Mouse (Mus musculus) left cerebral cortex, postnatal 36 days (tissue): Measurements from ENCODE around the gene Etv5. TPM values are rescaled to one million over a fixed set of nuclear protein-coding genes. Genes with fewer than 3 reads are reported as not detected.
A peak's percentile ranks its signal among the peaks of the same experiment; 100 is the strongest.
"Not testable (repeated sequence)": the region's sequence is repeated elsewhere in the genome, so short reads cannot be mapped to it uniquely, and the experiment has no call there.

ENCODE experiments used
- DNase-seq, 2 experiments: peaks; one replicate each; pipeline ENCODE4 v3.0.0; 2021 to 2022; ENCODE audit warnings: low spot score in 2 of 2, mixed read lengths in 1 of 2
- intact Hi-C: fragments of 180-260 bp; cut with DNase I; formaldehyde crosslinking; loops from one replicate; pipeline ENCODE4 v1.15.1; 2025
- total RNA-seq, 2 experiments: library from RNA; stranded (reverse); gene quantifications; 2 replicates each; pipeline ENCODE4 v1.2.3; 2021

The Etv5 gene
- total RNA-seq, 2 experiments from 2014 or later, result 81.8 to 87.0 TPM

DNA sequence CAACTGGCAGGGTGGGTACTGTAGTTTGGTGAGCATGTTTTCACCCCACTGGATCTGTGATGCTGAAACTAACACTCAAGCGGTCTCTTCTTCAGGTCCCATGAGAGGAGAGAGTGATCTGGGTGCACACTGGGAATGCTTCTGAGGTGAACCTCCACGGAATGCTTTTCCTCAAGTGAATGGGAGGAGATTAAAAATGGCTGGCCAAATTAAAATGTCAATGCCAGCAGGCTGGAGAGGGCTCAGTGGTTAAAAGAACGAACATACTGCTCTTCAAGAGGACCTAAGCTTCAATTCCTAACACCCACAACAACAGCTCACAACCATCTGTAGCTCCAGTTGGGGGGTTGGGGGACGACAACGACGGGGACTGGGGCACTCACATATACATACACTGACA is 39.3 kb downstream of the Etv5 start:
- no peak for DNase-seq
- intact Hi-C loops, result no loop called here

DNA sequence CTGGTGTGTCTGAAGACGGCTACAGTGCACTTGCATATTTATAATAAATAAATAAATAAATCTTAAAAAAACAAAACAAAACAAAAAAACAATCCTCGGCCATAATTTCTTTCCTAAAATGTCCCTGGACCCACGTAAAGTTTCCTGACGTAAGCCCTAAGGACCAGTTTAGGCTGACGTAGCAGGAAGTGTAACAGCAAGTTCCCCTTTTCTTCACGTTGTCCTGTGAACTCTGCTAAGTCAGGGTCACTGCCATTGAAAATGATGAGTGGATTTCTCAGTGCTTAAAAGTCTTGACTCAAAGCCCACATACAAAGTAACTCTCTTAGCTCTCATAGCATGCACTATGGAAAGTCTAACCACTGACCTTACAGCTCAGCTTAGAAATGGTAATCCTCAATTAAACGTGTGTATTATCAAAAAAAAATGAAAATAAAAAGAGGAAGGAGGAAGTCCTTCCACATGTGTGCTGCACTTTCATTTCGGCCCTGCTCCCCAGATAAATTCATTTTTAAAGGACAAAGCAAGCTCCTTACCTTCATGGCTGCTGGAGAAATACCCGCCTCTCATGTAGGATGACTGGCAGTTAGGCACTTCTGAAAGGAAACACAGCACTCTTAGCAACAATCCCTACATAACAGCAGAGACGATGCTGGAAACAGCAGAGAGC is 40.6 kb downstream of the Etv5 start:
- intact Hi-C loops, result no loop called here
- no peak for DNase-seq

DNA sequence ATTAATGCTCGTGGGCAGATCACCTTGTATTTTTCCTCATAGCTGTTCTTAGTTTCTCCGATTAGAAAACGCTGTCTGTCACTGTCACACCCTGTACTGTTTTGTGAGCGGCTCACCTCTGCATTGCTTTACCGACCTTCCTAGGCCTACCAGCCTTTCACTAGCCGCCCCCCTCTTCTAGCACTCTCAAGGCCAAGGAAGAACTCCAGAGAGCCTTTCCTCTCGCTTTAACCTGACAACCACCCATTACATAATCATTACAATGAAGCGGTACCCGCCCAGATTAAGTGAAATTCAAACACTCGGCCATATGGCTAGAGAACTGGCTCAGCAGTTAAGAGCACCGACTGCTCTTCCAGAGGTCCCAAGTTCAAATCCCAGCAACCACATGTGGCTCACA is 41.2 kb downstream of the Etv5 start:
- DNase-seq, result no peak
- intact Hi-C loops, result no loop called here

DNA sequence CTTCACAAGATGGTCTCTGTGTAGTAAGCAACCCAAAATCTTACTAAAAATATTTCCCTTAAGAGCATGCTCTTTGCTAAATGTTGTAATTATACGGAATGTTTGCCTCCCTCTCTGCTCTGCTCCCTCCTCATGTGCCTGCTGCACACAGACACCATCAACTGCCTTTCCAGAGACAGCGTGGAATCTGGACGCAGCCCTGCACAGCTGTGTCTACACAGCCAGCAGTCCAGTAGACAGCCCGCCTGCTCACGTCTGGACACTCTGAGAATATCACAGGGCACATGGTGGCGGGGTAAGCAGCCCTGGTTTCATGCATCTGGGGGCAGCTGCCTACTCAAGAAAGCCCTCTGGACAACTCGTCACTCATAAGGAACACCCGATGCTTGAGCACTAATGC is 43.1 kb downstream of the Etv5 start:
- intact Hi-C loops, result no loop called here
- no peak for DNase-seq

DNA sequence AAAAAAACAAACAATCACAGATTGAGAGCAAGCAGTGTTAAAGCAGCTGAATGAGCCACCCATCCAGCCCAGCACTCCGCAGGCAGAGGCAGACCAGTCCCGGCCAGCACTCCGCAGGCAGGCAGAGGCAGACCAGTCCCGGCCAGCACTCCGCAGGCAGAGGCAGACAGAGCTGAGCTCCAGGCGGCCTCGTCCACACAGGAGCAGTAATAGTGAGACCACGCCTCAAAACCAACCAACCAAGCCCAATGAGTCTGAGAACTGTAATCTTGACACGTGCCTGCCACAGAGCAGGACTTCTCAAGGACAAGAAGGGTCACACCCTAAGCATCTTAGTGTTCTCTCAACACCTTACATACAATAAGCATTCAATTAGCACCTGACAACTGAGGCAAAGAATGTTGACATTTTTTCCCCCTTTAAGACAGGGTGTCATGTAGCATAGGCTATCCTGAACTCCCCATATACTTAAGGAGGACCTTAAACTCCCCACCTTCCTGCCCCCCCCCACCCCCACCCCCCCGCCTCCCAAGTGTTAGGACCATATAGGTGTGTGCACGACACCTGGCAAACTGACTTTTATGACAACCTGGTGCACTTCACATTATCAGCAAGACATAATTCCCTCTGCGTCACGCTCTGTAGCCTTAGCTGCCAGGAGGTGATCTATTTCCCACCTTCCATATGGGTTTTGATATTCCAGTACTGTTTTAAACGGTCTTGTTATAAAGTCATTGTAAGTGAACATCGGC is 44.2 kb downstream of the Etv5 start:
- DNase-seq, result no peak
- intact Hi-C loops, result no loop called here

DNA sequence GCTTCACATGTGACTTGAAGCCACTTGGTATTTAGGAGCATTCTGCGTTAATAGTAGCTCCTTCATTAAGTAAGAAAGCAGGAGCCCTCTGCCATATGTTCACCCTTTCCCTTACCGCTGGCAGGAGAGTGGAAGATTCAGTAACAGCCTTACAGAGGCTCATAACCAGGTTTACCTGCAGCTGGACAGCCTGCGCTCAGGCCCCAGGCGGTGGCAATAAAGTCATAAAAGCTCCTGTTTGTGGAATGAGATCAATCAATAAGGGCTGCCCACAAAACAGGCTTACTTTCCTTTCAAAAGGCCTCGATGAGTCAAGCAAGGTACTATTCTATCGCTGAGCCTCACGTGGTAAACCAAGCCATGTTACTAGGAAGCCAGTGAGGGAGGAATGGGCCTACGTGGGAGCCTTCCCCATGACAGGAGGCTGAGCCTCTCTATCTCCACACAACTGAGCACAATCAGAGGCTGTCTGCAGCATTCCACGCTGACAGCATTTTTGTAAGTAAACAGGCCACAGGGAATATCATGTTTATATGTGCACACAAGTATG is 49.1 kb downstream of the Etv5 start:
- DNase-seq, result no peak
- intact Hi-C loops, result no loop called here

DNA sequence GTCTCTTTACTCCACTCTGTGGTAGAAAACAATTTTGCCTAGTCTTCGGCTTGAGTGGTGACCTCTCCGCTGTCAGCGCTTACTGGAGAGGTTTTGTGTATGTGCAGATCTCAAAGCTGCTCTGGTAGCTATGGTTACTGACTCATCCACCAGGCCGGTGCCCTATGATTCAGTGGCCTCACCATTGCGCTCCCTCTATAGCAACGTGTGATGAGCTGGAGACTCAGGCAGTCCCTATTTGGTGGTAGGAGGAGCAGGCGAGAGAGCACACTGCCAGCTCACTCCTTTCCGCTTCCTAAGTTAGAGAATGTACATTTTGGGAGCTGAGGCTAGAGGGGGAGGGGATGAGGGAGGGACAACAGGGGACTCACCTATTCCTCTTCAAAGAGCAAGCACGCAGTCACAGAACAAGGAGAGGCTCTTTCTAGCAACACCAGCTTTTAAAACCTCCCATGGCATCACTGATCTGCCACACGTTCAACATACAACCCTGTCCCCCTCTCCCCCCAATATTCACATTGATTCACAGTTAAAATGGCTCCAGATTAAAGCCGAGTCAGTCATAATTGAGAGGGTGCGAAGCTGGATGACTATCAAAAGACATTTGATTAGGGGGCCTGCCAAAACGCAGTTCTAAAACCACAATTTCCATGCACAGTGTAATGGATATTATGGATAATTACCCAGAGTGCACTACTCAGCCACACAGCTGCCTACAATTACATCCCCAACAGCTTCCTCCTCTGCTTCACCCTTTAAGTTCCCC is 50.2 kb downstream of the Etv5 start:
- DNase-seq, result peak in 1 of 2 experiments; percentile 35
- intact Hi-C loops, result no loop called here

DNA sequence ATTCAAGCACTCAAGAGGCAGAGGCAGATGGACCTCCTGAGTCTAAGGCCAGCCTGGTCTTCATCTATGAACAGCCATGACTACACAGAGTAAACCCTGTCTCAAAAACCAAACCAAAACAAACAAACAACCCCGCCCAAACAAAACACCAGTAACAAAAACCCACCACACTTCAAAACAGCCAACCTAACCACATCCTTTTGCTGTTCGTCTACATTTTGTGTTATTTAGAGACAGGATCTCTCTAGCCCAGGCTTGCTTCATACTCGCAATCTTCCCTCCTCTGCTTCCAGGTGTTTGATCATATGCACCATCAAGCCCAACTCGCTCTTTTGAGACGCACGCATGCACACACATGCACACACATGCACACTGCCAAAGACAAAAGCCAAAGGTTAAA is 51.8 kb downstream of the Etv5 start:
- intact Hi-C loops, result no loop called here

DNA sequence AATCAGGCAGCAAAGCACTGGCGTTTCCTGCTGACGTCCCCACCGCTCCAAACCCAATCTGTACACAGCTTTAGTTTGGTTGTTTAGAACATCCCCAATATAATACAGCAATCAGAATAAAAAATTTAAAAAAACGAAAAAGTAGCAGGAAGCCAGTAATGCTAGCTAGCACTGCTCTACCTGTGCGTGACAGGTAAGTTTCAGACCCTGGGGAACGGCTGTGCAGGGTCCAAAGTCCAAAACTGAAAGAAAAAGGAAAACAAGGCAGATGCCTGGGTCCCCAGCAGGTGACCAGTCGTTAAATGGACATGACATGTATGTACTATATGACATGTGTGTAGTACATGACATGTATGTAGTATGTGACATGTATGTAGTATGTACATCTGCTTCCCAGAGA is 57.5 kb downstream of the Etv5 start:
- DNase-seq, intact Hi-C loops: not testable (repeated sequence)

More for the DNA sequence above, 51.8 kb downstream of the Etv5 start:
- no peak for DNase-seq

DNA sequence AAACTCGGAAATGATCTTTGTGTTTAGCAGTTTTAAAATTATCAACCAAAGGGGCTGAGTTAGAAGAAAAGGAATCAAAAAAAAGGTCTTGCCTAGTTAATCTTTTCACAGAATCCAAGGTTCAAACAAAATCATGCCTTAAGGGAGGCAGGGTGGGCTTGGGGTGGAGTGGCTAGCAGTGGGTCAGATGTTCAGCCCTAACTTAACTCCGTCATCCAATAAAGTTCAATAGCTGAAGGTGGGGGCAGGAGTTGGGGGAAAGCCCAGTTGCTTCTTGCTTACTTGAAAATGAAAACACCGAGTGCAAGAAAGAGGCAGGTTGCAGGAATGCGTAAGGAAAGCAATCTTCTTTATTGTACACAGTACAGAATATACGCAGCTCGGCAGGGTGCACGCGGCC is 58.5 kb downstream of the Etv5 start:
- no peak for DNase-seq
- intact Hi-C loops, result no loop called here

DNA sequence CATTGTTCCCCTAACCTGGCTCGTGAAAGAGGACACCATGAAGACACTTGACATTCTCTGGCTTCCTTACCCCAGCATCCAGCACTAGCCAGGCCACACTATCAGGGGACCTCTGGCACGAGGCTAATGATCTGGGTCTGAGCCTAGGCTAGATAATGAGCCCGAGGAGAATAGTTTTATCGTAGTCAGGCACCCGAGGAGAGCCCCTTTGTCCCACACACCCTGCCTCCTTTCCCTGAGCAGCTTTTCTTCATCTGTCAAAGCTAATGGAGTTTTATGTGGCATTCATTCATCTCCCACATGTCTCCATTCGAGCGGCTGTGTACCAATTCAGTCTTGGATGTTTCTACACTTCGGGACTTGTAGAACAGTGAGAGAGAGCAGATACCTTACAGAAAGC is 59.5 kb downstream of the Etv5 start:
- intact Hi-C loops, result no loop called here
- no peak for DNase-seq

DNA sequence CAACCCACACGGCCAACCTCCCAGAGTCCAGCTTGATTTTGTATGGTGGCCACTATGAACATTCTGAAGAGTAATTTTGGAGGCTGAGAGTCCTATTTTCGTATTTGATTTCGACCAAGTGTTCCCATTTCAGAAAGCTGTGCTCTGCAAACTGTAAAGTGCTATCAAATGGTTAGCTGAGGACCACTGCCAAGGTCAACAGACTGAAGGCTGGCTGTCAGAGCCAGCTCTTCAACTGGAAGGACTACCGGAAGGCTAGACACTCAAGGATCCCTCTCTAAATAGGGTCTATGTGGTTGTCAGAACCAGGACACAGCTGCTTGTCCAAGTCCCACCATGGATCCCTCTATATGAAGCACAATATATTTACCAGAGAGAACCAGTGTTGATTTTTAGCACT is 60.2 kb downstream of the Etv5 start:
- intact Hi-C loops, result no loop called here
- no peak for DNase-seq

DNA sequence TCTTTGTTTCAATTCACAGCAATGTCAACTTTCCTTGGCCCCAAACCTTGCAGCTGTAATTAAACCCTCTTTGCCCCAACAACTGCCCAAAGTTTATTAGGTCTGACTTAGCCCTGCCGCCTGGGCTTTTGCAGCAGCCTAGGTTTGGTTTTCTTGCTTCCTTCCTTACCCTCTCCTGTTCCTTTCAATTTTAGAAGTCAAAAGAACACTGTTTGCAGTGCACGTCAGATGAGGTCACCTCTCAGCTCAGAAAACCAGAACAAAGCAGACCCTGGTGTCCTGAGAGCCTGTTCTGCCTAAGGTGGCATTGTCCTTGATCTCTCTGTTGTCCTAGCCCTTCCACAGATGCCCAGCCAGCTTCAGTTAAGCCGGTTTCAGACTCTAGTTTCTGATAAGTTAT is 61.8 kb downstream of the Etv5 start:
- intact Hi-C loops, result no loop called here

DNA sequence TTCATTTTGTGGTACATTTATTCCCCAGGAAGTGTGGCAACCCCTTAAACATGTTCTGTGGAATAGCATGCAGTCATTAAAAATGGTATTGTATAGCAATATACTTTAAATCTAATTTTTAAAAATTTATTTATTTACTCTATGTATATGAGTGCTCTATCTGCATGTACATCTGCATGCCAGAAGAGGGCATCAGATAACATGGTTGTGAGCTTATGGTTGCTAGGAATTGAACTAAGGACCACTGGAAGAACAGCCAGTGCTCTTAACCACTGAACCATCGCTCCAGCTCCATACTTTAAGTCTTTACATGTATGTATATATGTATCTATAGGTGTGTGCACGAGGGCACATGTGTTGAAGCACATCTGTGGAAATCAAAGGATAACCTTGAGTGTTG is 64.6 kb downstream of the Etv5 start:
- DNase-seq, result no peak
- intact Hi-C loops, result no loop called here

More for the DNA sequence above, 61.8 kb downstream of the Etv5 start:
- no peak for DNase-seq

DNA sequence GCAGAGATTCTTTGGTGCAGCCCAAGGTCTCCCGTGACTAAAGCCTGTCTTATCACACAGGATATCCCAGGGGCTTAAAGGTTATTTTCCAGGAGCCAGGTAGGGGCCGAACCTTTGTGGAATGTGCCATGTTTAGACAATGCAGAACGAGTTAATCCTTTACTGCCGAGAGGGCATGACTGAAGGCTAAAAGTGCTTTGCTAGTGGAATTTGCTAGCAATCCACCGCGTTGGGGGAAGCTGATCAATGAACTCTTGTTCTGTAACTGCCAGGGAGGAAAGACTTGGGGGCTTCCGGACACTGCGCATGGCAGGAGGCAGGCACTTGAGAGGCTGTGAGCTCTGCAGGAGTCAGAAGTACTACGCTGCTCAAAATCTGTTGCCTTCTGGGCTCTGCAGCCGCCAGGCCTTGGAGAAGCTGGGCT is 66.8 kb downstream of the Etv5 start:
- intact Hi-C loops, result no loop called here
- no peak for DNase-seq

DNA sequence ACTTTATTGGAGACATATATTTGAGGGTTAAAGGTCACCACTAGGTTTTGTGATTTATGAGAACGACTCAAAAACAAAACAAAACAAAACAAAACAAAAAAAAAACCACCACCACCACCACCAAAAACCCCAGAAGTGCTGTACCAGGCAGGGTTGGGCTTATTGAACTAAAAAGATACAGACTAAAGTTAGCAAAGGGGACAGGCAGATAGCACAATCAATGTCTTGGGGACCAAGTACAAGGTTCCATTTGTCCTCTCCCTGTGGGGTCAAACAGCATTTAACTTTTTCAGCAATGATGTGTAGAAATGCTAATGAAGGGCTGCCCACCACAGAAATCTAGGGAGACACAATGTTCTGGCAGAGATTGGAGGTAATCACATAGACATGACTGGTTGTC is 67.3 kb downstream of the Etv5 start:
- intact Hi-C loops, result no loop called here
- DNase-seq, result no peak

DNA sequence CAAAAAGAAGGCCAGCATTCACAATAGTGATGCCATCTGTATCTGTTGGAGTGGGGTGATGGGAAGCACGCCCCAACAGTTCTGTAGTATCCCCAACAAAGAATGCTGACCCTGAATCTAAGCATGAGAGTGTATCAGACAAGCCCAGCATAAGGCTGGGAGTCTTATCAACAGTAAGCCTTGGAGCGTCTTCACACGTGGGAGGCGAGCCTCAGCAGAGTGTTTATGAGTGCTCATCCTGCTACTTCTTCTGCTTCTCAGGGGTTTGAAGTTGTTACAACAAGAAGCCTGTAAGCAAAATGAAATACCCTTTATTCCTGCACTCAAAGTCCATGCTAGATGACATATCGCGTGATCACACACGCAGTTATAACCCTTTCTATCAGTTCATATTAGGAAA is 72.4 kb downstream of the Etv5 start:
- intact Hi-C loops, result no loop called here
- DNase-seq, result no peak

DNA sequence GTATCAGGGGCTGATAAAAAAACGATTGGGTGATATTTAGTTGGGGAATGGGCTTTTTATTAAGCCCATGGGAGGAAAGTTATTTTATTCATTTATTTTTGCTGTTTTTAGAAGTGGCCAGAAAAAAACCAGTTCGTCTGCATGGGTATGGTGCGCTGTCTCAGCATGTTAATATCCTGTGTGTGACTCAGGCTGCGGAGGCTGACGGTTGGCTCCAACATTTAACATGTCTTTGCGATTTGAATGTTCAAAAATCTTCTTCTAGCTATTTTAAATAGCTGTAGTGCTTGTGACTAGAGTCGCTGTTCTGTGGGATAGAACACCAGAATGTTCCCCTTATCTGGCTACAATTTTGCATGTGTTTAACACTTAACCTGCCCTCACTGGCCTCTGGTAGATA is 73.5 kb downstream of the Etv5 start:
- intact Hi-C loops, result no loop called here
- DNase-seq, result peak; percentile 56 to 58

DNA sequence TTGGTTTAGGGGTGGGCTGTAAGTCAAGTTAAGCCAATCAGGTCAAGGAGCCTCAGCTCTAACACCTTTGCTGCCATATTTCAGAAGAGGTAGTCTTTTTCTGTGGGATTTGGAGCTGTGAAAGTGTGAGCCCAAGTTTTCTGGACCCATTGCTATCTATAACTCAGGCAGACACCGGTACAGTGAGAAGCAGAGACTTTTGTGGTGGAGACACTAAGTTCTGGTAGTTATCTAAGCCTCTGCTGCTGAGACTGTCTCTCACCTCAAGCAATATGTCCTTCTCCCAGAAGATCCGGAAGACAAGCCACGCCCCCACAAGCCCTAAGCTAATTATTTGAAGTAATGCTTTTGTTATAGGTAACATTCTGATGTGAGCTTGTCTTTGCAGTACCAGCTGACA is 73.9 kb downstream of the Etv5 start:
- peak in 1 of 2 experiments; percentile 24 for DNase-seq
- intact Hi-C loops, result no loop called here

DNA sequence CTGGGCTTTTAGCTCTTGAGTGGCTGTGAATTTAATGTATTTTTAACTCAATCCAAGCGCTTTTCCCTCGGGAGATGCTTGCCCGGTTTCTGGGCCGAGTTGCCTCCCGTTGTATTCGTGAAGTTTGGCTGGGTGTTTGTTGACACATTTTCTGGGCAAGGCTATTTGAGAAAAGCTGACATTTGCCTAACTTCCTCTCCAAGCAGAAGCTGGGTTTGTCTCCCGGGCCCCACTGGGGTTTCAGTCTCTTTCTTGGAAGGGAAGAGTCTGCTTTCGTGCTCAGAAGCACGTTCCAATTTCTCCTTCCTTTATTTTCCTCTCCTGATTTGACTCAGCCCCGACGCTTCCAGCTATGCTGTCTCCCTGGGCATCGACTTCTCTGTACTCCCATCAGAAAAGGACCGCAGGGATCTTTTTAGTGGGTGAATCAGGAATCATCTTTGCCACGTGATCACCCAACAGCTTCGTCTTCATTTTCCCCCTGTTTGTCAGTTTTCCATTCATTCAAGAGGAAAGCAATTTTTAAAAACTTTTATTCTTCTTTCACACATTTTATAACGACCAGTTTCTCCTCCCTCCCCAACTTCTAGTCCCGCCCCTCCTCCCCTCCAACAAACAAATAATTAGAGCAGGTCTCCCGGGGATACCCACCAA is 80.7 kb downstream of the Etv5 start:
- peak; percentile 42 for DNase-seq
- intact Hi-C loops, result no loop called here
